In genomic region chr1:154883596-154884191, GRCm38 (mm10) we compare ENCODE assay signal across 8 mouse cellular contexts. TPM values are rescaled to one million over a fixed set of nuclear protein-coding genes. Genes with fewer than 3 reads are reported as not detected.
DNase-seq lines count a peak whose midpoint lies in the region; ATAC-seq and TF ChIP-seq lines count a peak whose summit lies in the region.

No protein-coding gene starts in this region.

- no peak for ATAC-seq in forebrain, embryonic 16.5 days
- ATAC-seq in midbrain, embryonic 11.5 days (ENCODE audit: low FRiP score): no peak

- H3K27me3 ChIP-seq in forebrain, embryonic 16.5 days (replicated peaks; ENCODE audit: control insufficient read depth, insufficient read depth, low read length): 0 out of 2 replicates have a peak, but pooled peaks cover 3% of the 10 kb centered on the region
- H3K27me3 ChIP-seq in midbrain, embryonic 11.5 days (ENCODE audit: control insufficient read depth, insufficient read depth, low read length): peaks cover 10% of the 10 kb centered on the region

- no peaks in the 10 kb centered on the region for H3K4me1 ChIP-seq in bone marrow, adult 2 months (ENCODE audit: control insufficient read depth, insufficient read depth, low read length)
- H3K4me1 ChIP-seq in forebrain, embryonic 16.5 days (replicated peaks; ENCODE audit: control insufficient read depth, insufficient read depth, low read length): peaks cover 33% of the 10 kb centered on the region
- peaks cover 21% of the 10 kb centered on the region for H3K4me1 ChIP-seq in midbrain, embryonic 11.5 days (ENCODE audit: control insufficient read depth, insufficient read depth, low read length)

- no peaks in the 10 kb centered on the region for H3K36me3 ChIP-seq in forebrain, embryonic 16.5 days (ENCODE audit: control insufficient read depth, insufficient read depth)
- H3K36me3 ChIP-seq in midbrain, embryonic 11.5 days (ENCODE audit: control insufficient read depth, insufficient read depth, low read length): no peaks in the 10 kb centered on the region

- no peak for TF ChIP-seq POLR2A in bone marrow, adult 2 months (IDR thresholded peaks at IDR 0.05; ENCODE audit: borderline replicate concordance, control insufficient read depth, low read depth, low read length)

- H3K9me3 ChIP-seq in forebrain, embryonic 16.5 days (ENCODE audit: control insufficient read depth, low read length): no peaks in the 10 kb centered on the region
- no peaks in the 10 kb centered on the region for H3K9me3 ChIP-seq in midbrain, embryonic 11.5 days (ENCODE audit: control insufficient read depth, low read length)

- peak overlapping the region; percentile 89 for H3K4me2 ChIP-seq in forebrain, embryonic 16.5 days (ENCODE audit: low read length)
- peak overlapping the region; percentile 74 for H3K4me2 ChIP-seq in midbrain, embryonic 11.5 days

- WGBS in bone marrow, adult 2 months: 7% methylated on average over 18 of the region's 18 CpGs
- 3% methylated on average over 18 of the region's 18 CpGs for WGBS in forebrain, embryonic 16.5 days
- 4% methylated on average over 18 of the region's 18 CpGs for WGBS in midbrain, embryonic 11.5 days

- no peak for TF ChIP-seq CTCF in bone marrow, adult 2 months (IDR thresholded peaks at IDR 0.05; ENCODE audit: control insufficient read depth, insufficient read depth, low read length)

- no peak overlapping the region for H3K27ac ChIP-seq in bone marrow, adult 2 months (ENCODE audit: control insufficient read depth, insufficient read depth, low read depth, low read length, poor library complexity)
- H3K27ac ChIP-seq in forebrain, embryonic 16.5 days (ENCODE audit: low read length): no peak overlapping the region
- H3K27ac ChIP-seq in midbrain, embryonic 11.5 days (ENCODE audit: low read depth, low read length): no peak overlapping the region

- H3K9ac ChIP-seq in forebrain, embryonic 16.5 days (replicated peaks; ENCODE audit: low read depth, low read length): peak overlapping the region; percentile 64
- H3K9ac ChIP-seq in midbrain, embryonic 11.5 days (ENCODE audit: low read length): peak overlapping the region; percentile 58

- H3K4me3 ChIP-seq in bone marrow, adult 2 months (replicated peaks; ENCODE audit: control insufficient read depth, low read depth, low read length): peak overlapping the region; percentile 17
- peak overlapping the region; percentile 49 for H3K4me3 ChIP-seq in forebrain, embryonic 16.5 days (replicated peaks; ENCODE audit: low read length)
- peak overlapping the region; percentile 37 for H3K4me3 ChIP-seq in midbrain, embryonic 11.5 days (ENCODE audit: low read depth, low read length)

- peak; percentile 39 for DNase-seq in cerebellum, adult 11 months
- DNase-seq in cerebellum, adult 8-10 months: no peak
- DNase-seq in midbrain, embryonic 11.5 days (ENCODE audit: low spot score, missing footprints): peak; percentile 93
- no peak for DNase-seq in right cerebral cortex, postnatal 4 days
- no peak for DNase-seq in ovary, adult 18-20 months (ENCODE audit: low spot score)
- no peak for DNase-seq in layer of hippocampus, adult 8-10 months (ENCODE audit: low spot score in 2 of 2)

RNA-seq across cellular contexts. Expression of gene Cacna1e, which starts 0.6 kb away (rescaled TPM):
- polyA plus RNA-seq in bone marrow, adult 2 months (2011; ENCODE audit: insufficient read depth, insufficient read length, low replicate concordance, missing spikeins): 3.9 and 13.6 TPM in 2 replicates
- 12.0 and 18.9 TPM in 2 replicates for polyA plus RNA-seq in forebrain, embryonic 16.5 days (2015; fragmentation: Nextera tagmentation; extraction: Ambion mirVana)
- 1.5 and 1.7 TPM in 2 replicates for polyA plus RNA-seq in midbrain, embryonic 11.5 days (2014; fragmentation: Nextera tagmentation; extraction: Ambion mirVana)
- 100 to 1,000 TPM; 180 to 236 (median 203) TPM for total RNA-seq in layer of hippocampus, adult 8-10 months (2022)

Comparison
In these comparisons a context has a peak if more than half of its experiments do, and no peak if none do; other contexts are left out.
1. DNase-seq: peak in cerebellum, adult 11 months (single experiment) and midbrain, embryonic 11.5 days (single experiment); none in cerebellum, adult 8-10 months (single experiment), right cerebral cortex, postnatal 4 days (single experiment), ovary, adult 18-20 months (single experiment) and layer of hippocampus, adult 8-10 months (0 of 2).
2. Peak in every context shown above with its lines, with median percentiles within 50 percentile points of each other: H3K4me3 ChIP-seq.